Mouse (Mus musculus) heart, adult 2 months (tissue): Measurements from ENCODE around the gene Rnh1.

ENCODE experiments used
- CTCF ChIP-seq: fragments of 200-600 bp; IDR thresholded peaks from 2 replicates; pipeline ENCODE4 v1.8.1; 2022; ENCODE audit warnings: antibody characterized with exemption, mild to moderate bottlenecking, moderate library complexity
- POLR2A ChIP-seq: fragments of 200-500 bp; IDR thresholded peaks from 2 replicates; pipeline ENCODE4 v1.6.1; 2011; ENCODE audit warnings: mild to moderate bottlenecking, low read depth, low read length, control low read depth; ENCODE audit not compliant: insufficient read depth

DNA sequence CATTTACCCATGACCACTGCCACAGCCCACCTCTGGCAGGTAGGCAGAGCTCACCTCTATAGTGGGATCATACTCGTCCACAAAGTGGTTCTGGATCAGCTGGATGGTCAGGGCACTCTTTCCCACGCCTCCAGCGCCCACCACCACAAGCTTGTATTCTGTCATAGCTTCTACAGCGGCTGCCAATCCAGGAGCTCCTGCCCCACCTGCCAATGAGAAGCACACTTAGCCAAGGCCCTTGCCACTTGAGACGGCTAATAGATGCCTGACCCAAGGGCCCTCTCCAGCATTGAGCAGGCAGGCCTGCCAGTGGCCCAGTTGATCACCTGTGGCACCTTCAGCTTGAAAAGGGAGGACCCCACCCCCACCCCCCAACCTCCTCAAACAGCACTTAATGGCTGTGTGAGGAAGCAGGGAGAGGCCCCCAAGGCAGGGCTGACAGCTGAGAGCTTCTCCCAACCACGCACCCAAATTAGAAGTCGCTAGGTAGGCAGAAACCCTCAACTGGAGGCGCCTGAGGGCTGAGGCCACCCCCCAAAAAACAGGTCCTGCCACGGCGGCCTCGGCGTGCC is 20.2 kb upstream of the Rnh1 start:
- TF ChIP-seq CTCF (no peak), POLR2A (no peak)
